Mouse (Mus musculus) gastrocnemius, postnatal 14 days (tissue): Measurements from ENCODE around the gene Slc5a2. TPM values are rescaled to one million over a fixed set of nuclear protein-coding genes. Genes with fewer than 3 reads are reported as not detected.
A peak's percentile ranks its signal among the peaks of the same experiment; 100 is the strongest.

Experiments
- DNase-seq: peaks from one replicate; pipeline ENCODE4 v3.0.0; 2021; ENCODE audit warnings: mixed read lengths
- intact Hi-C: fragments of 180-260 bp; cut with DNase I; formaldehyde crosslinking; loops from one replicate; pipeline ENCODE4 v1.15.1; 2025; ENCODE audit warnings: low total_unique reads
- total RNA-seq, 2 experiments: library from RNA; stranded (reverse); gene quantifications; 2 replicates each; pipeline ENCODE4 v1.2.3; 2021

Slc5a2 gene
- total RNA-seq, 2 experiments from 2014 or later, result not detected

DNA sequence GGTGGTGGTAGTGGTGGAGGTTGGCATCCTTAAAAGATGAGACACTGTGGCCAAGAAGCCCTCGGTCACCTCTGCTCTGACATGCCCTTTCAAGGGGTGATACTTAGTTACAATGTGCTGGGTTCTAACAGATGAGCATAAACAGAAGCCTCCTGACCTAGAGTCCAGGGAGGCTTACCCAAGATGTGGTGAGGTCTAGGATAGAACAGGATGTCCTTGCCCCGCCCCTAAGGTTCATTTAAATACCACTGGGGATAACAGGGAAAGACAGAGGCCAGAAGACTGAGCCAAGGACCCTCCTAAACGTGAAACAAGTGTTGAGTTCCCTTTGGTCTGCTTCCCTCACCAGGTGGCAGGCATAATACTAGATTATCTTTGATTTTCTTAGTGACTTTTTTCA, 31.1 kb downstream of the Slc5a2 start:
- intact Hi-C loops, result loop anchor here (5.0 kb wide), 1 partner anchor 59 kb away; the partner anchor contains the start of genes 9130023H24Rik and Armc5

DNA sequence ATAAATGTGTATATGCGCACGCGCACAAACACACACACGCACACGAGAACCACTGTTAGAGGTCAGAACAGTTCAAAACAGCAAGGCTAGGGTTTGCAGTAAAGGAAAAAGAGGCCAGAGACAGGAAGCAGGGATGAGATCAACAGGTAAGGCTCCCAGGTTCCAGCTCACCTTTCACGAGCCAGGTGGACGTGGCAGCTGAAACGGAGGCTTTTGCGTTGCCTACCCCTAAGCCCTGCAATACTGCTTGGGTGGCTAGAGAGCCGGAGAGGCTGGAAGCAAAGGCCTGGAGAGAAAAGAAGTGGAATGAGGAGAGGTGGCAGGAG, 31.8 kb downstream of the Slc5a2 start:
- intact Hi-C loops, result loop anchor here (5.0 kb wide), 1 partner anchor 60 kb away; the partner anchor contains the start of genes 9130023H24Rik and Armc5
- no peak for DNase-seq

More for the DNA sequence above, 31.1 kb downstream of the Slc5a2 start:
- no peak for DNase-seq

DNA sequence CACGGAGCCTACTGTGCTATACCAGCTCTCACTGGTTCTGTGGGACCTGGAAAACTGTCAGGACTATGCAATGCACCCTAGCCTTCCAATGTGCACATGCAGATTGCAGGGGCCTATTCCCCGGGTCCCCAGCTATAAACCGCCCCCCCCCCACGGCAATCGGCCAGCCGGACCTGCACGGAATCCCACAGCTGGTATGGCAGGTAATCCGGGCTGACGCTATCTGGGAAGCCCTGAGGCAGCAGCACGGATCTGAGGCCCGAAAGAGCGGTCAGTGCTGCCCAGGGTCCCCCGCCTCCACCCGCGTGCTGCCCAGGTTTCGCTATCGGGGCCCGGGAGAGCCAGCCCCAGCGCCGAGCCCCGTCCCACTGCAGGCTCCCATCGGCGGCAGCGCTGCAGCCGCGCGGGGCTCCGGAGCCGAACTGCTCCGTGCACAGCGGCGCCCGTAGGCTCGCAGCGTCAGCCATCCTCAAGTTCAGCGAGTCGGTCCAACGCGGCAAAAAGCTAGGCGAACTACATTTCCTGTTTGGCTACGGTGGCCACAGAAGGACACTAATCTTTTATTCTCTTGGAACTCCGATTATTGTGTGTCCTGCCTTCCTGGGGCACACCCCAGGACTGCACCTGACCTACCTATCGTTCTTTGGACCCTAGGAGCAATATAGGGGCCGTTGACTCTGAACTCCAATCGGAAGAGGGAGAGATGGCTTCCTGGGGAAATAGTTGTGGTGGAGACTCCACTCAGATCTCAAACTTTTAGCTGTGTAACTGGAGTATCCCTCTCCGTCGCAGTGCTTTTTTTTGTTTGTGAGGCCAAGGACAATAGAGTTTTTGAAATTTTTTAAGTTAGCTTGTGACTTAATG, 32.4 kb downstream of the Slc5a2 start, which contains the start of gene BC017158:
Gene BC017158, minus strand, starts transcription at position 554 of the 864 bp plus-strand sequence.
- intact Hi-C loops, result loop anchor here (5.0 kb wide), 1 partner anchor 61 kb away; the partner anchor contains the start of genes 9130023H24Rik and Armc5
- peak; percentile 66 for DNase-seq

DNA sequence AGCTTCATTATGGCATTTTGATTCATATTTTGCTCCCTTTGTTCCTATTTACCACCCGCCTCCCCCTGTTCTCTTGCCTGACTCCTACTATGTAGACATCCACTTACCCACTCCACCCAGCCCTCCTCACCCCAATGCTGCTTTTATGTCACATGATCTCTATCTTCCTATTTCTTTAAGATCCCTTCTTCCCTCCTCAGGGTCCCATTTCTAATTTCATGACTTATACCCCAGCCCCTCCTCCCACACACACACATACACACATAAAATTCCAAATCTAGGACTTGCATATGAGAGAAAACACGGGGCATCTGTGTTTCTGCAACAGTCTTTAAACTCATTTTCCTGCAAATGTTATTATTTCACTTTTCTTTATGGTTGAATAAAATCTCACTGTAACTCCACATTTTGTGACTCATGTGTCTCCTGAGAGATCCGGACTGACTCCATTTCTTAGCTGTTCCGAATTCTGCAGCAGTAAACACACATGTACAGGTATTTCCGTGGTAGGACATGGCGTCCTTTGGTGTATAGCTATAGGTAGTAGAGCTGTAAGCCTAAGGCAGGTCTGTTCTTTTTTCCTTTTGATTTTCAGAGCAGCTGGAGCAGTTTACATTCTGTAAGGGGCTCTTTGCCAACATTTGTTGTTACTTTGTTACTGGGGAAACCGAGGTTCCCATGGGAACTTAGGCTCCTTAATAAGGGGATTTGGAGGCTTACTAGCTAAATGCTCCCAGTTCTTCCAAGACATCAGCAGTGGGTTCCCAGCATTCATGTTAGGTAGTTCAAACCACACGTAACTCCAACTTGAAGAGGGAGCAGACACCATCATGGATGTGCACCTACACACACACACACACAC, 33.3 kb downstream of the Slc5a2 start:
- intact Hi-C loops, result loop anchor here (5.0 kb wide), 1 partner anchor 61 kb away; the partner anchor contains the start of genes 9130023H24Rik and Armc5
- DNase-seq, result no peak

DNA sequence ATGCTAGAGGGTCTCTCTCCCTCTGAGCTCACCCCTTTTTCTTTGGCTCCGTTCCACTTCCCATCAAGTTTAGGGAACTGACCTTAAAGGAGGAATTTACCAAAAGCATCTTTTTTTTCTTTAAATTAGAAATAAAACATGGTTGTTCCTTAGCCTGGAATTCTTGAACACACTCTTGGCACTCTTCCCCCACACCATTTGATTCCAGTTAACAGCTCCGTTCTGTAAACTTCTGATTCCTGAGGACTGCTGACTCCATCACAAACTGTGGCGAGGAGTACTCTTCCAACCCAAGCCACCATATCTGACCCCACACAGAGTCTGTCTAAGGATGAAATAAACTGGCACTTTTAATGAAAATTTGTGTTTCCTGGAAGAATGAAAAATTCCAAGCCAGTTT, 35.5 kb downstream of the Slc5a2 start:
- intact Hi-C loops, result loop anchor here (5.0 kb wide), 1 partner anchor 46 kb away; no protein-coding TSS in a partner anchor
- no peak for DNase-seq

DNA sequence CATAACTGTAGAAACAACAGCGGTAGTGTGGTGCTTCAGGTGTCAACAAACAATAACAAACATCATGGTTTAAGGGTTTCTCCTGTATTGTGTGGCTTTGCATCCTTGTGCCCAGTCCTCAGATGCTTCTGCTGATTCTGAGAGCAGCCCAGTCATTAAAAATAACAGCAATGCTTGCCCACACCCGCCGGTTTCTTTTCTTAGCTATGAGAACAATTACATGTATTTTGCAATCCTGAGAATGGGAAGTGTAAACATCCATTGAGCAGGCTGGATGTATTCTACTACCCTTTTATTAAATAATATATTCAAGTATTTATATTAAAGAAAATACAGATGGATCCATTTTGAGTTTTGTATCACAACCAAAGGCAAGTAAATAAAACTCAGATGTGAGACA, 36.7 kb downstream of the Slc5a2 start:
- intact Hi-C loops, result loop anchor here (5.0 kb wide), 1 partner anchor 45 kb away; no protein-coding TSS in a partner anchor
- no peak for DNase-seq

DNA sequence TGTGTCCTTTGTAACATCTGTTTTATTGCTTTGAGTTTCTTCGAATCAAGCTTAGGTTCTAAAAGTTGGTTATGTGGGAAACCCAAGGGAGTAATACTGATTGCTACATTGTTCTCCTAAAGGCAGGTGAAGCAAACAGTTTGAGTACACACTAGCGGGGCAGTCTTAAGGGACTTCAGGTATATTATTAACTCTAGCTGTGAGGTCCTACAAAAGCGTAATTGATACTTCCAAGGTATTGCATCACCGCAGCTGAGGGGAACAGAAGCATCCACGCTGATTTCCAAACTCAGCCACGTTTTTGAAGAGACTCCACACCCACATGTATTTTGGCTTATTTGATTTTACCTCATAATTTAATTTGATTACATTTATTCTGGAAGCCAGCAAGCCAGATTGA, 38.7 kb downstream of the Slc5a2 start:
- intact Hi-C loops, result loop anchor here (5.0 kb wide), 1 partner anchor 43 kb away; no protein-coding TSS in a partner anchor
- no peak for DNase-seq

DNA sequence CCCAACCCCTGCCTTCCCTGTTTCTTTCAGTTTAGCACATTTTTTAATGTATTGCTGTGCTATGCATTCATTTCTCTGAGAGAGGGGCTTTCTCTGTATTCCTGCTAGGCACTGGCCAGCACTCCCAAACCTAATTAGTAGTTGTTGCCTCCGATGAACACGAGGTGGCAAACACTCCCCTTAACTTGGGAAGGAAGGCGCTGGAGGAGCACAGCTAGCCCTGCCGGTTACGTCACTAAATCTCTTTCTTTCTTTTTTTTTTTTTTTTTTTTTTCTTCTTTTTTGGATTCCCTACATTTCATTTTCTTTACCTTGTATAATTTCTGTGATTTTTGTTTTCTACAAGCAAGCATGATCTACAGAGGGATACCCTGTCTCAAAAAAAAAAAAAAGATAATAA, 39.5 kb downstream of the Slc5a2 start:
- intact Hi-C loops, result loop anchor here (5.0 kb wide), 1 partner anchor 42 kb away; no protein-coding TSS in a partner anchor
- DNase-seq, result peak; percentile 32

DNA sequence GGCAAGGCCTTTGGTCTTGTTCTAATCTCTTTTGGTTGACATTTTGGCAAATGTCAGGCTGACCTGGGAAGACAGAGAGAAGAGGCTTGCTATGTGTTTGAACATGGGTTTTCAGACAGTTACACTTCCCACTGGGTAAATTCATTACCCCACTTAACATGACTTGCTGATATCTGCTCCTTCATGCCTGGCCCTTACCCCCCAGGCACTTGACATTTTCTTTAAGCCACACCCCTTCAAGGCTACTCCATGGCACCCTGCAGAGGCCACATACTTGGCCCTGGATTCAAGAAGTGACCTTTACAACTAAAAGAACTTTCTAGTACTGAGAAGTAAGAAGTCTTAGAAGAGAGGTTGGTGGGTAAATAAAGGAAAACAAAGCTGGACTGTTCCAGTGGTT, 42.4 kb downstream of the Slc5a2 start:
- no peak for DNase-seq
- intact Hi-C loops, result no loop called here

DNA sequence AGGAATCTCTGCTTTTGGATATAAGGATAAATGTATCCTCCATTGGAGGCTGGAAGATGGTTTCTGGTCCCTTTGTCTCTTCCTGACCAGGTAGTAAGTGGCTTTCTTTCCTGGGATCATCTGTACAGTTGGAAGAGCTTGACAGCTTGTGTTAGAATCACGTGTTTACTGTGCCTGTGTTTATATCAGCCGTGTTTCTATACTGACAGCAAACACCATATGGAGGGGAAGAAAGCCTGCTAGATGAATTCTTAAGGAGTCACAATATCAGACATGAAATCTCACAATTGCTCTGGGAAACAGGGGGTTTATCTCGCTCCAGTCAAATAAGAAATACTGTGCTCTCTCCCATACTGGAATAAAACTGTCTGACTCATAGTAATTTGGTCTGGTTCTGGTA, 43.8 kb downstream of the Slc5a2 start:
- DNase-seq, result no peak
- intact Hi-C loops, result no loop called here

DNA sequence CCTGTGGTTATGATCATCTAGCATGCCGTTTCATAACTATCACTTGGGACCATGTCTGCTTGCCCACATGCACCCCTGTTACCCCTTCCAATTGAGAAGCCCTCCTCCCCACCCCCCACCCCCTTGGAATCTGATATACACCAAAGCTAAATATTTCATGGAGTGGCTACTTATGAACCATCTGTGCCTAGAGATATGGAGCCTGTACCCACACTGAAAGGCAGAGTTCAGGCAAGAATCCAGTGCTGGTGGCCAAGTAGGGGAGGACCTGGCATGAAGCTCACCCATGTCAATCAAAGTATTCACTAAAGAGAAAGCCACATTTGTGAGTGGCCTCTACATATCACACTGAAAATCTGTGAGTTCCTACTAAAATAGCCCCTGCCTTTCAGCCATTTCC, 44.3 kb downstream of the Slc5a2 start:
- DNase-seq, result no peak
- intact Hi-C loops, result no loop called here

DNA sequence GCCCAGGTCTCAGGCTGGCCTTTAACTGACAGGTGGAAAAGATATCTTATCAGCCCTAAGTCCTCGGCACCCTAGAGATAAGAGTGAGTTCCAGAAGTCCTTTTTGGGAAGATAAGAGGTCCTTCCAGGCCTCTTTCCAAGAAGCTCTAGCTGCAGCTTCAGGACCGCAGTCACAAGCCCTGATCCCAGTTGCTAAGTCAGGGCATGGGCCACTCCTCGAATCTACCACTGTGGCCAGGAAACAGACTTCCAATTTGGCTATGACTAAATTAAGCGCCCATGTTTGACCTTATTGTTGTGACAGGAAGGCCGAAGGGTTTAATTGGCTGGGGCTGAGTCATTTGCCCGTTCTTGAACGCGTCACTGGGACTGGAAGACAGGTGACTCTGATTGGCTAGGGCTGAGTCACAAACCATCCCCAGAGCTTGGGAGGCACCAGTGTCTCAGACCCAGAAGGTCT, 44.8 kb downstream of the Slc5a2 start:
- intact Hi-C loops, result no loop called here

DNA sequence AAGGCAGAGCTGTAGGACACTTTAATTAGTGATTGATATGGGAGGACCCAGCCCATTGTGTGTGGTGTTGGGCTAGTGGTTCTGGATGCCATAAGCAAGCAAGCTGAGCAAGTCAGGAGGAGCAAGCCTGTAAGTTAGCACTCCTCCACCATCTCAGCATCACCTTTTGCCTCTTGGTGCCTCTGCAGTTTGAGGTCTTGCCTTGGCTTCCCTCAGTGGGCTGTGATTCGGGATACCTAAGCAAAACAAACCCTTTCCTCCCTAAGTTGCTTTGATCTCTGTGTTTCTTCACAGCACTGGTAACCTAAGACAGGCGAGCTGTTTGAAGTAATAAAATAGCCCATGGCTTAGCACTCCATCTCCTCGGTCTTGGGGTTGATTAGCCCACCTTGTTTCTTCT, 45.8 kb downstream of the Slc5a2 start:
- intact Hi-C loops, result no loop called here
- no peak for DNase-seq

More for the DNA sequence above, 44.8 kb downstream of the Slc5a2 start:
- no peak for DNase-seq

DNA sequence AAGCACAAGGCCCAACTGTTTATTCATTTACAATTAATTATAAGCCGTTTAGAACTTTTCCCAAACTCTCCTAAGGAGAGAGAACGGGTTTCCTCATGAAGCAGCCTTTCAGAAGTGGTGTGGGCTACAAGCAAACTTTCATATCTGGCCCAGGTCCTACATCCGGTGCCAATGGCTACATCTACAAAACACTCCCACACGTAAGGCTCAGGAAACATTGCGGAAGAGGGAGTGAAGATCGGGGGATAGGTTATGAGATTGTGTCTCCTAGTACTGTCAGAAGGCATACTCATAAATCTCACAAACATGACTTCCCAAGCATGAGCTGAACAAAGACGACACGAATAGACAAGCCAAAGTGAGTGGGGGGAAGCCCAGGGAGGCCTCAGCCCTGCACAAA, 46.4 kb downstream of the Slc5a2 start:
- no peak for DNase-seq
- intact Hi-C loops, result no loop called here

DNA sequence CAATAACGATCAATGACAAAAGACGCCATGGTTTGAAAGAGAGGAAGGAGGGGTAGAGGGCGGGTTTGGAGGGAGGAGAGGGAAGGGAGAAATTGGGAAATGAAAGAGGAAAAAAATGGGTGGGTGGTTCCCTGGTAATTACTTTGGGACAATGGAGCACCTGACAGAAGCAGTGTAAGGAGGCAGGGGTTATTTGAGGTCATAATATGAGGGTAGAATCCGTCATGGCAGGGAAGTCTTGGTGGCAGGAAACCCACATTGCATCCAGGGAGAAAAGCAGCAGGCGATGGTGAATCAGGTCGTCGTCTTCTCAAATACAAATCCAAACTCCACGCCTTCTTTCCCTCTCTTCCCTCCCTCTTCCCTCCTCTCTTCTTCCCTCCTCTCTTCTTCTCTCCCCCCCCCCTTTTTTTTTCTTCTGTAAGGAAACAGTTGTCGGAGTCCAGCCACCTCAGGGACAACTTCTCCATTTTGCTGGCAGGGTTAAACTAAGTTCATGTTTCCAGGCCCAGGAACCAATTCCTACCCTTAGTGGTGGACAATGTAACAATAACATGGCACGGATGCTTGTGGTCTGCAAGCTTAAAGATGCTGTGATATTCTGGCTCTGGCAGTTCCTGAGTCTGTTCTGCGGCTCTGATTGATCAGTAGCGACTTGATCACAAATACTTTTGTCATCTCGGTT, 47.1 kb downstream of the Slc5a2 start:
- DNase-seq, result no peak
- intact Hi-C loops, result no loop called here

DNA sequence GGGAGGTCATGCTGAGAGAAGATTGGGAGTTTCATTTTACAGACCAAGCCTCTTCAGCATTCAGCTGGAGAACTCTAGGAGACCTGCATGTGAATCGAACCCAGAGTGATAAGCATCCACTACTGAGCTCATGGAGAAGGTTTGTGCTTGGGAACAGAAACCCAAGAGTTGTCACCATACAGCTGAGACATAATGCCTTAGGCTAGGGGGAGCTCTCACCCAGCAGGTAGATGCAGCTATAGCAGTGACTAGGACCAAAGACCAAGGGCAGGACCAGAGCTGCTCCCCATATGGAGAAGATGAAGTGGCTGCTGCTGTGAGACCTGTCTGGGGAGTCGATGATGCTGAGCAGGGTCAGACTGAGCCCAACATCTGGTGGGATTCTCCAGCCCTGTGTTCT, 48.1 kb downstream of the Slc5a2 start:
- DNase-seq, result no peak
- intact Hi-C loops, result no loop called here

DNA sequence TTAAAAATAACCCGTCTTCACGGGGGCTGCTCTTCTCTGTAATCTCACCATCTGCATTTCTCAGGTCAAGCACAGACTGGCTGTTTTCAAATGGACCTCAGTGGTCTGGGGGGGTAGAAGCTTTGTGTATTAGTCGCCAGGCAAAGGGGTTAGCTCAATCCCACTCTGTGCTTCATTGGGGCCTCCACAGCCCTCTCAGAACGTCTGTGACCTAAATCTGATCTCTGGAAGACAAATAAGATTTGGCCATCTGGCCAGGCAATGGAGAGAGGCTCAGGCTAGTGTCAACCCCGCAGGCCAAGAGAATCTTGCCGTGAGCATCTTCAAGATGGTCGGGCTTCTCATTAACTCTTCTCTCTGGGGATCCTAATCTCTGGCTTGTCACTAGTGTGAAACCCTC, 49.0 kb downstream of the Slc5a2 start:
- DNase-seq, result no peak
- intact Hi-C loops, result no loop called here

DNA sequence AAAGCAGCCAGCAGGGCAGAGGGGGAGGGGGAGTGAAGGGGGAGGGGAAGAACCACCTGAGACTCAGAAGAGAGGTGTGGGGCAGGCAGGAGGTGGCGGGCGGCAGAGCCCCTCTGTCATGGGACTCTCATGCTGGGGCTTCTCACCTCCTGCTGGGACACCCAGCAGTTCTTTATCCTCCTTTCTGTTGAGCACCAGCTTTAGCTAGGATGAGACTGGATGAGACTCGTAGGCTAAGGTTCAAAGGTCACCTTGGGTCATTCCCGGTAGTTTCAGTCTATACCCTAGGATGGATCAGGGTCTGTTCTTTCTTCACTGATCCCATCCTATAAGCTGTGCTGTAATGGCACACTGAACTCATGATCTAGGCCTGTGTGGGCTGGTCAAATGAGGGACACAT, 51.6 kb downstream of the Slc5a2 start:
- DNase-seq, result no peak
- intact Hi-C loops, result no loop called here

DNA sequence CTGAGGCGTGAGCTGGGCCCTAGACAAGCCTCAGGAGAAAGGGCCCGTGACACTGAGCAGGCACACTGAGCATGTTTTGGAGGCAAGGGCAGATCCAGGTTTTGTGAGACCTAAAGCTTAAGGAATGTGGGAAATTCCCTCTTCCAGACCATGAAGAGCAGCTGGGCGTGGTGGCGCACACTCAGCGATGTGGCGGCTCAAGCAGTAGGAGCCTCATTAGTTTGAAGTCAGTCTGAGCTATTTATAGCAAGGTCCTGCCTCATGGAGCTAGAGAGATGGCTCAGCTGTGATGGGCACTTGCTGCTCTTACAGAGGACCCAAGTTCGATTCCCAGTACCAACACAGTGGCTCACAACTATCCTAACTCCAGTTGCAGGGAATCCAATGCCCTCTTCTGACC, 53.7 kb downstream of the Slc5a2 start:
- intact Hi-C loops, result no loop called here
- no peak for DNase-seq
